Mouse (Mus musculus) midbrain, embryonic 16.5 days (tissue): ENCODE data around the gene Lgals9. TPM values are rescaled to one million over a fixed set of nuclear protein-coding genes. Genes with fewer than 3 reads are reported as not detected.

ENCODE experiments used
- ATAC-seq: fragments of 200-750 bp; cut with Nextera tagmentation; 2 replicates; pipeline ENCODE4 v1.8.0; 2017; ENCODE audit warnings: moderate TSS enrichment
- H3K27ac ChIP-seq: fragments of 300-500 bp; sonication (generic); 2 replicates; pipeline ENCODE4 v1.5.1; 2014; ENCODE audit warnings: mild to moderate bottlenecking, low read length, mixed read lengths
- H3K27me3 ChIP-seq: fragments of 300-500 bp; sonication (generic); 2 replicates; pipeline ENCODE4 v1.6.1; 2014; ENCODE audit warnings: low read depth, low read length, mixed read lengths; ENCODE audit not compliant: control insufficient read depth, insufficient read depth
- H3K36me3 ChIP-seq: fragments of 300-500 bp; sonication (generic); 2 replicates; pipeline ENCODE4 v1.6.1; 2014; ENCODE audit warnings: mild to moderate bottlenecking, low read length, moderate library complexity, mixed read lengths; ENCODE audit not compliant: control insufficient read depth, insufficient read depth
- H3K4me1 ChIP-seq: fragments of 300-500 bp; sonication (generic); 2 replicates; pipeline ENCODE4 v1.6.1; 2014; ENCODE audit warnings: mild to moderate bottlenecking, low read length, mixed read lengths; ENCODE audit not compliant: control insufficient read depth, insufficient read depth
- H3K4me2 ChIP-seq: fragments of 300-500 bp; sonication (generic); 2 replicates; pipeline ENCODE4 v1.6.1; 2014; ENCODE audit warnings: mild to moderate bottlenecking, low read length, mixed read lengths
- H3K4me3 ChIP-seq: fragments of 300-500 bp; sonication (generic); 2 replicates; pipeline ENCODE4 v1.5.1; 2014; ENCODE audit warnings: low read depth, mild to moderate bottlenecking, low read length, moderate library complexity, mixed read lengths
- H3K9ac ChIP-seq: fragments of 300-500 bp; sonication (generic); 2 replicates; pipeline ENCODE4 v1.6.1; 2014; ENCODE audit warnings: low read depth, low read length, mixed read lengths
- H3K9me3 ChIP-seq: fragments of 300-500 bp; sonication (generic); replicated peaks from 2 replicates; pipeline ENCODE4 v1.6.1; 2014; ENCODE audit warnings: mild to moderate bottlenecking, low read length, mixed read lengths; ENCODE audit not compliant: control insufficient read depth, poor library complexity, severe bottlenecking
- WGBS: fragments of 180-500 bp; shearing (Covaris S2); extraction: QIAGEN DNeasy Blood & Tissue Kit; methylation state at CpG from one replicate; pipeline ENCODE4 v1.1.7; 2014; 5-methylcytosine and 5-hydroxymethylcytosine counted together
- polyA plus RNA-seq: library from polyadenylated mRNA; unstranded; fragments of >200 nt; fragmentation: Nextera tagmentation; extraction: Ambion mirVana; gene quantifications from 2 replicates; pipeline ENCODE4 v1.2.1, GENCODE M21; 2015

Lgals9 gene
- polyA plus RNA-seq, 1 experiment from 2014 or later: 8.0 TPM

DNA sequence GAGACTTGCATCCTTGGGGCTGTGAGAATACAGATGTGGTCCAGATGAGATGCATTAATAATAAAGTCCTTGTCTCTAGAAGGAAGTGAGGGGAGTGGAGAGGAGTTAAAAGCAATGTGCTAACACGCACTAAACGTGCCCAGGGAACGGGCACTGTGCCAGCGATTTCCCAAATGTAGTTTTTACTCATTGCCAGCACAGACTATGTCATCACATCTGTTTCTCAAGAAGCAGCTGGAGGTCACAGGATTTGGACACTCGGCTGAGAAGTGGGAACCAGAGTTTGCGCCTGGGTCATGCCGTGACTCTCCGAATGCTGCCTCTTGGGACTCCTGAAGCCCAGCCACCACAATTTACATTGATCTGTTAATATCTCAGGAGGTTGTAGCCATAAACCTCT is 34.4 kb downstream of the Lgals9 start:
- WGBS: 87% methylated on average over 8 of the region's 8 CpGs
- Histone ChIP-seq H3K9ac (no peak overlapping the region), H3K27ac (no peak overlapping the region), H3K36me3 (no peaks in the 10 kb centered on the region), H3K4me2 (no peak overlapping the region), H3K4me3 (no peak overlapping the region), H3K4me1 (0 out of 2 replicates have a peak, but pooled peaks cover 2% of the 10 kb centered on the region), H3K9me3 (no peaks in the 10 kb centered on the region), H3K27me3 (peaks cover 7% of the 10 kb centered on the region)
- ATAC-seq: no peak

DNA sequence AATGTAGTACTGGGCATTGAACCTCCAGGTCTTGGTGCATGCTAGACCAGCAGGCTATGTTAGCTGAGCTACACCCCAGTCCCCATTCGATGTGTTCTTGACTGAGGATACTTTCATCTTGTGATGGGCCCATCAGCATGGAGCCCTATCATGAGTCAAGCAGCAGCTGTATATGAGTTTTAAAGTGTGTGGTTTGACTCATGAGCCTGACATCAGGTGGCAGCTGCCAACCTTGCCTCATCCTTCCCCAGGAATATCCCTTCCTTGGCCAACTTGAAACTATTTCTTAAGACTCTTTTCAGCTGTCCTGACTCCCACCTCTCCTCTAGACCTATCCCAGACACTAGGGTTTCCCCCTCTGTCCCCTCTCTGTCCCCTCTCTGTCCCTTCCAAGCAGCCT is 41.7 kb downstream of the Lgals9 start:
- H3K27ac ChIP-seq: no peak overlapping the region
- no peaks in the 10 kb centered on the region for H3K9me3 ChIP-seq
- H3K4me3 ChIP-seq: no peak overlapping the region
- H3K27me3 ChIP-seq: no peaks in the 10 kb centered on the region
- H3K36me3 ChIP-seq: no peaks in the 10 kb centered on the region
- WGBS: 84% methylated on average over 1 of the region's 1 CpGs
- peaks cover under 1% of the 10 kb centered on the region; the same call in 1 of the 2 replicates for H3K4me1 ChIP-seq
- H3K4me2 ChIP-seq: no peak overlapping the region
- ATAC-seq: no peak
- H3K9ac ChIP-seq: no peak overlapping the region

- Histone ChIP-seq H3K4me2 (no peak overlapping the region), H3K9me3 (no peaks in the 10 kb centered on the region), H3K9ac (no peak overlapping the region), H3K4me1 (peaks cover 6% of the 10 kb centered on the region), H3K27me3 (no peaks in the 10 kb centered on the region), H3K27ac (no peak overlapping the region), H3K4me3 (no peak overlapping the region), H3K36me3 (no peaks in the 10 kb centered on the region)
- no peak for ATAC-seq
- WGBS: 85% methylated on average over 6 of the region's 6 CpGs
Observed at GRCm38 (mm10) chr11:78935178-78935577, 49.6 kb downstream of the Lgals9 start.

- Histone ChIP-seq H3K4me1 (peaks cover 6% of the 10 kb centered on the region), H3K9me3 (no peaks in the 10 kb centered on the region), H3K27ac (no peak overlapping the region), H3K27me3 (no peaks in the 10 kb centered on the region), H3K4me2 (no peak overlapping the region), H3K9ac (no peak overlapping the region), H3K4me3 (no peak overlapping the region), H3K36me3 (no peaks in the 10 kb centered on the region)
- no peak for ATAC-seq
- WGBS: 87% methylated on average over 4 of the region's 4 CpGs
Observed at GRCm38 (mm10) chr11:78934727-78935126, 50.0 kb downstream of the Lgals9 start.

- H3K27ac ChIP-seq: no peak overlapping the region
- no peaks in the 10 kb centered on the region for H3K9me3 ChIP-seq
- 85% methylated on average over 7 of the region's 7 CpGs for WGBS
- H3K4me1 ChIP-seq: peaks cover 6% of the 10 kb centered on the region
- no peak overlapping the region for H3K4me2 ChIP-seq
- H3K9ac ChIP-seq: no peak overlapping the region
- no peaks in the 10 kb centered on the region for H3K36me3 ChIP-seq
- no peak for ATAC-seq
- no peaks in the 10 kb centered on the region for H3K27me3 ChIP-seq
- H3K4me3 ChIP-seq: no peak overlapping the region
Observed at GRCm38 (mm10) chr11:78934307-78934706, 50.4 kb downstream of the Lgals9 start.

GRCm38 (mm10) chr11:78929345-78929744 is 55.4 kb downstream of the Lgals9 start:
- H3K4me3 ChIP-seq: no peak overlapping the region
- H3K4me1 ChIP-seq: peaks cover 5% of the 10 kb centered on the region
- H3K27ac ChIP-seq: no peak overlapping the region
- WGBS: 49% methylated on average over 5 of the region's 5 CpGs
- no peaks in the 10 kb centered on the region for H3K9me3 ChIP-seq
- no peak overlapping the region for H3K4me2 ChIP-seq
- no peak for ATAC-seq
- H3K27me3 ChIP-seq: peaks cover 21% of the 10 kb centered on the region
- H3K9ac ChIP-seq: no peak overlapping the region
- no peaks in the 10 kb centered on the region for H3K36me3 ChIP-seq

DNA sequence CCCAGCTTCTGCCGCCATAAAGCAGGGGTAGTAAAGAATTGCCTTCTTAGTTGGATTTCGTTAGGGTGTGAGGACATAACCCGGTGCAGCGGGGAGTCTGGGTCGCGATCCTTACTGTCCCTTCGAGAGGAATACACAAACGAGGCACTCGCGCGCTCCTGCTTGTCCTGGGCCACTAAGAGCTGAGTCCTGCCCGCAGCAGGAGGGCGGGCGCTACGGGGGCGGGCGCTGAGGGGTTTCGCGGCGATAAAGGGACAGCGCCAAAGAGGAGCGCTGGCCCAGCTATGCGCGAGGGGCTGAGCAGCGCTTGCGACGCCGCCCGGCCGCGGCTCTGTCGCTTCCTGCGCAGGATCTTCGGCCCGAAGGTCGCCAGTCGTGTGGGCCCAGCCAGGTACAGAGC is 59.8 kb downstream of the Lgals9 start:
- Histone ChIP-seq H3K27ac (no peak overlapping the region), H3K27me3 (peaks cover 37% of the 10 kb centered on the region), H3K4me3 (peak overlapping the region; percentile 35), H3K4me2 (peak overlapping the region; percentile 57), H3K4me1 (peaks cover 5% of the 10 kb centered on the region), H3K9me3 (no peaks in the 10 kb centered on the region), H3K36me3 (no peaks in the 10 kb centered on the region), H3K9ac (peak overlapping the region; percentile 49; the same call in 1 of the 2 replicates)
- ATAC-seq: no peak
- under 1% methylated on average over 15 of the region's 37 CpGs for whole genome bisulfite sequencing

DNA sequence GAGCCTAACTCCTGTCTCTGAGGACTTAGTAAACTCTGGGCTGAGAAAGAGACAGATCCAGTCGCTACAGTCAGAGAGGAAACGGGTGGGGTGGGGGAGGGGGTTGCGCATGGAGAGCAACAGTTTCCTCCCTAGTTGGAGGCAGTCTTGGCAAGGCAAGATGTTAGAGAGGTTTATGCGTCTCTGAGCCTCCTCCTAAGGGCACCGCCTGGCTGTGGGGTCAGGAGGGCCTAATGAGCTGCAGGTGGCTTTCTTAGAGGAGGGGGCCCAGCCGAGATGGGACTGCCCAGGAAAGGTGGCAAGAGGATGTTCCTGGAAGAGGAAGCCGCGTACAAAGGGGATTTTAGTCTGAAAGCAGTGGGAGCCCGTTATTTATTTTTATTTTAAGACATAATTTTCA is 60.6 kb downstream of the Lgals9 start:
- no peaks in the 10 kb centered on the region for H3K9me3 ChIP-seq
- 16% methylated on average over 9 of the region's 9 CpGs for WGBS
- H3K9ac ChIP-seq: no peak overlapping the region
- no peak overlapping the region for H3K27ac ChIP-seq
- H3K36me3 ChIP-seq: no peaks in the 10 kb centered on the region
- H3K4me1 ChIP-seq: peaks cover 5% of the 10 kb centered on the region
- no peak overlapping the region for H3K4me2 ChIP-seq
- no peak overlapping the region for H3K4me3 ChIP-seq
- no peak for ATAC-seq
- H3K27me3 ChIP-seq: peaks cover 37% of the 10 kb centered on the region

DNA sequence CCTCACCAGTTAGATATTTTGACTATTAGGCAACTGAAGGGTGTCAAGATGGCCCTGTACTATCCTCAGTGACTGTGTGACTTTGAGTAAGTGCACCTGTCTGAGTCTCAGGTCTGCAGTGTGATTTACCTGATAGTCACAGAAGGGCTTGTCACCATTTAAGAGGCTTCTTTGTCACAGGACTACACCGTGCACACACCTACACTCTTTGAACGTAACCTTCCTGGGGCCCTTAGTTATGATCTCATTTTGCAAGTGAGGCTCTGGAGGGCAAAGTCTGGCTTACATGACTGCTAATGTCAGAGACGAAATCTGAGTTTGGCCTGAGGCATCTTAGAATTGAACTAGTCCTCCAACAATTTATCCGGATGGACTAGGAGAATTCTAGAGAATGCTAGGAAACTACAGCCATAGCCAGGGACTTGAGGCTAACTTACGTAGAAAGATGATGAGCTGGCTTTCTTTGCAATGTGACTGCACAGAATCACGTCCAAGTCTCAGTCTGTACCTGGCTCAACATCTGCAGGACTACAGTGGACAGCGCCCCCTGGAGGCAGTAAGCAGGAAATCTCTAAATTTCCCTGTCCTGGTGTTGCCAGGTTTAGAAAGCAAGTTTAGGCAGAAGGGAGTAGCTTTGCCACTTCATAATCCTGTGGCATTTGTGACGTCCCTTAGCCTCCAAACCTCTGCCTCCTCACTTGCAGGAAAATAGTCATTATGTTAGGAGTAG is 61.9 kb downstream of the Lgals9 start:
- ATAC-seq: no peak
- Histone ChIP-seq H3K9me3 (no peaks in the 10 kb centered on the region), H3K27ac (no peak overlapping the region), H3K36me3 (no peaks in the 10 kb centered on the region), H3K9ac (no peak overlapping the region), H3K4me3 (no peak overlapping the region), H3K4me2 (no peak overlapping the region), H3K27me3 (peaks cover 37% of the 10 kb centered on the region), H3K4me1 (peaks cover 5% of the 10 kb centered on the region)
- 35% methylated on average over 8 of the region's 8 CpGs for WGBS
